Mouse (Mus musculus): ENCODE measurements around the gene Tmem150c.
A peak's percentile ranks its signal among the peaks of the same experiment; 100 is the strongest.

Gene Tmem150c

GRCm38 (mm10) chr5:100096955-100097354, 62.7 kb downstream of the Tmem150c start:
- DNase-seq = no peak

GRCm38 (mm10) chr5:100091602-100092001, 68.0 kb downstream of the Tmem150c start:
- DNase-seq = no peak

GRCm38 (mm10) chr5:100091263-100091594, 68.4 kb downstream of the Tmem150c start:
- DNase-seq = no peak

- DNase-seq = no peak
Measured at GRCm38 (mm10) chr5:100090515-100091262, 68.9 kb downstream of the Tmem150c start.

- DNase-seq = no peak
Measured at GRCm38 (mm10) chr5:100085097-100085496, 74.5 kb downstream of the Tmem150c start.

- DNase-seq = no peak
Measured at GRCm38 (mm10) chr5:100083953-100084562, 75.5 kb downstream of the Tmem150c start.

- no peak for DNase-seq
Measured at GRCm38 (mm10) chr5:100082006-100082405, 77.6 kb downstream of the Tmem150c start.

- no peak for DNase-seq
Measured at GRCm38 (mm10) chr5:100079931-100080275, 79.7 kb downstream of the Tmem150c start.

- no peak for DNase-seq
Measured at GRCm38 (mm10) chr5:100079040-100079930, 80.3 kb downstream of the Tmem150c start.

GRCm38 (mm10) chr5:100074571-100074970, 85.0 kb downstream of the Tmem150c start:
- no peak for DNase-seq

GRCm38 (mm10) chr5:100072557-100072956, 87.1 kb downstream of the Tmem150c start:
- no peak for DNase-seq

GRCm38 (mm10) chr5:100071541-100071940, 88.1 kb downstream of the Tmem150c start:
- DNase-seq = no peak

- peak; percentile 58 to 85 for DNase-seq
Measured at GRCm38 (mm10) chr5:100070255-100070654, 89.4 kb downstream of the Tmem150c start.

- DNase-seq = no peak
Measured at GRCm38 (mm10) chr5:100069526-100069925, 90.1 kb downstream of the Tmem150c start.

- no peak for DNase-seq
Measured at GRCm38 (mm10) chr5:100067579-100067978, 92.0 kb downstream of the Tmem150c start.

- DNase-seq = no peak
Measured at GRCm38 (mm10) chr5:100060876-100061275, 98.7 kb downstream of the Tmem150c start.

GRCm38 (mm10) chr5:100059326-100059725, 100.3 kb downstream of the Tmem150c start:
- no peak for DNase-seq

- no peak for DNase-seq
Measured at GRCm38 (mm10) chr5:100058729-100059128, 100.9 kb downstream of the Tmem150c start.

GRCm38 (mm10) chr5:100057461-100058209, 102.0 kb downstream of the Tmem150c start:
- DNase-seq = no peak

- DNase-seq = no peak
Measured at GRCm38 (mm10) chr5:100055866-100056369, 103.7 kb downstream of the Tmem150c start.

- DNase-seq = no peak
Measured at GRCm38 (mm10) chr5:100054807-100055547, 104.6 kb downstream of the Tmem150c start.

GRCm38 (mm10) chr5:100052728-100053127, 106.9 kb downstream of the Tmem150c start:
- DNase-seq = no peak

All from spleen, adult 18-20 months (tissue).